Mouse (Mus musculus): ENCODE data around the gene Tmem37. TPM values are rescaled to one million over a fixed set of nuclear protein-coding genes. Genes with fewer than 3 reads are reported as not detected.

Gene Tmem37
- total RNA-seq (2023), result 1 to 10 TPM; 9.7 to 9.8 TPM

DNA sequence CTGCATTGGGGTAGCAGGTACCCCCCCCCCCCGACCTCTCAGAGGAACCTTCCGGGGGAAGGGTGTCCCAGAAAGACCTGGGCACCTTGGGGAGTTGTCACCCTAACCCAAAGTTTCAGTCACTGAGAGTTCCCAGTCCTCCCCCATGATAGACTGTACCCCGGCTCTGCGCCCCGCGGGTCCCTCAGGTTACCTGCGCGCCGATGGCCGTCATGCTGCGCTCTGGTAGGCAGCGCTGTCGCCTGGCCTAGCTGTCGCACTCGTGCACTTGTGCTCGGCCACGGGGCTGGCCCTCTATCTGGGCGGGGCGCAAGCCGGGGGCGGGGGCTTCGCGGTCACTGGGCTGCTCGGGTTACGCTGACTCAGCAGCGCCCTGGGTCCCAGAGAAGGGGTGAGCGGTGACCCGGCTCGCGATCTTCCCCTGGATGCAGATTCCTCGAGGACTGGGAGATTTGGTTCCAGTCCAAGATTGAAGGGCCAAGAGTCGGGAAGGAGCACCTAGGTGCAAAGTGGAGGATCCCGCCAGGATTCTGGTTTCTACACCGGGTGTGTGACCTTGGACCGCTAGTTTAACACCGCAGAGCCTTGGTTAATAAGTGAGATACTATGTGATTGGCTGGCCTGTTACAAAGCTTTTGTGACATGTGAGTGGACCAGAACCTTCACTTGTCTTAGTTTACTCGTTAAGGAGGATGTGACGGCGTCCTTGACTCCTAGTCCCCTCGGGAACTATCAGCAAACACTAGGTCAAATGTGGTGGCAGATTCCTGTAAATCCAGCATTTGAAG, at the start of gene Tmem37:
Gene Tmem37, minus strand, starts transcription at position 556 of the 788 bp plus-strand sequence.

GRCm38 (mm10) chr1:120120969-120121811, 47.3 kb upstream of the Tmem37 start, which contains the start of the genes Dbi and 3110009E18Rik:
Gene Dbi (minus strand): TSS chr1:120121078.
Gene 3110009E18Rik (plus strand): TSS chr1:120121187.

Other genes starting within 250 kb of the Tmem37 start
- gene Ptpn4, start 236.5 kb downstream of the Tmem37 start, total RNA-seq (2023), result 10 to 100 TPM in 1 of 2 experiments, 1 to 10 TPM in 1; 8.1 to 10.7 TPM
- gene Tmem177, start 160.9 kb downstream of the Tmem37 start, total RNA-seq (2023), result 1 to 10 TPM; 1.0 to 1.1 TPM
- not detected for gene Cfap221, start 76.8 kb downstream of the Tmem37 start, total RNA-seq (2023)
- gene Sctr, start 67.2 kb downstream of the Tmem37 start, total RNA-seq (2023), result not detected
- 100 to 1,000 TPM; 119 to 136 TPM for gene Dbi, start 47.0 kb upstream of the Tmem37 start, total RNA-seq (2023)
- gene 3110009E18Rik, start 47.1 kb upstream of the Tmem37 start, total RNA-seq (2023), result 10 to 100 TPM in 1 of 2 experiments, 1 to 10 TPM in 1; 9.7 to 12.7 TPM
- gene Steap3, start 198.6 kb upstream of the Tmem37 start, total RNA-seq (2023), result 10 to 100 TPM; 12.5 to 13.7 TPM

Data from monocyte, adult 59 days (primary cell).